Mouse (Mus musculus) liver, postnatal 0 days (tissue): Measurements from ENCODE around the gene Zfp947. TPM values are rescaled to one million over a fixed set of nuclear protein-coding genes. Genes with fewer than 3 reads are reported as not detected.
A peak's percentile ranks its signal among the peaks of the same experiment; 100 is the strongest.
"Not testable (repeated sequence)": the region's sequence is repeated elsewhere in the genome, so short reads cannot be mapped to it uniquely, and the experiment has no call there.

Experiments used
- ATAC-seq: fragments of 200-750 bp; cut with Nextera tagmentation; 2 replicates; pipeline ENCODE4 v1.8.0; 2017; ENCODE audit warnings: mild to moderate bottlenecking, moderate library complexity
- DNase-seq: peaks from one replicate; pipeline ENCODE4 v3.0.0-alpha.2; 2016
- H3K27ac ChIP-seq: fragments of 300-500 bp; sonication (generic); 2 replicates; pipeline ENCODE4 v1.5.1; 2014; ENCODE audit warnings: antibody characterized with exemption, moderate library complexity, mild to moderate bottlenecking, low read depth
- H3K27me3 ChIP-seq: fragments of 300-500 bp; sonication (generic); 2 replicates; pipeline ENCODE4 v1.6.1; 2014; ENCODE audit warnings: low read length, control low read depth, mixed read lengths; ENCODE audit not compliant: insufficient read depth
- H3K36me3 ChIP-seq: fragments of 300-500 bp; sonication (generic); replicated peaks from 2 replicates; pipeline ENCODE4 v1.6.1; 2014; ENCODE audit warnings: mild to moderate bottlenecking, control low read depth, low read length, moderate library complexity, mixed read lengths; ENCODE audit not compliant: insufficient read depth
- H3K4me1 ChIP-seq: fragments of 300-500 bp; sonication (generic); 2 replicates; pipeline ENCODE4 v1.6.1; 2014; ENCODE audit warnings: antibody characterized with exemption, mild to moderate bottlenecking, control low read depth; ENCODE audit not compliant: insufficient read depth
- H3K4me2 ChIP-seq: fragments of 300-500 bp; sonication (generic); 2 replicates; pipeline ENCODE4 v1.6.1; 2014; ENCODE audit warnings: low read depth, mild to moderate bottlenecking, low read length, moderate library complexity, mixed read lengths
- H3K4me3 ChIP-seq: fragments of 300-500 bp; sonication (generic); 2 replicates; pipeline ENCODE4 v1.5.1; 2014; ENCODE audit warnings: low read depth, low read length
- H3K9ac ChIP-seq: fragments of 300-500 bp; sonication (generic); replicated peaks from 2 replicates; pipeline ENCODE4 v1.6.1; 2014; ENCODE audit warnings: mild to moderate bottlenecking, moderate library complexity
- H3K9me3 ChIP-seq: fragments of 300-500 bp; sonication (generic); 2 replicates; pipeline ENCODE4 v1.6.1; 2016; ENCODE audit warnings: mild to moderate bottlenecking, control low read depth, low read length, mixed read lengths
- CTCF ChIP-seq: sonication (generic); IDR thresholded peaks from 2 replicates; pipeline ENCODE4 v1.5.1; 2016; ENCODE audit warnings: antibody characterized with exemption, low read depth
- EP300 ChIP-seq: IDR thresholded peaks from 2 replicates; pipeline ENCODE4 v1.6.1; 2016; ENCODE audit warnings: antibody characterized with exemption, low read depth, mild to moderate bottlenecking
- WGBS: fragments of 180-500 bp; shearing (Covaris S2); extraction: QIAGEN DNeasy Blood & Tissue Kit; methylation state at CpG from one replicate; pipeline ENCODE4 v1.1.7; 2014; ENCODE audit not compliant: insufficient replicate concordance; 5-methylcytosine and 5-hydroxymethylcytosine counted together
- polyA plus RNA-seq: library from polyadenylated mRNA; unstranded; fragments of >200 nt; fragmentation: Nextera tagmentation; extraction: Ambion mirVana; gene quantifications from 2 replicates; pipeline ENCODE4 v1.2.1, GENCODE M21; 2015

Gene Zfp947
- 0.36 and 0.48 TPM in 2 replicates for polyA plus RNA-seq

- peak within 1 kb of the TSS; percentile 52 for H3K4me3 ChIP-seq
- DNase-seq, result peak; percentile 35
- peak within 1 kb of the TSS; percentile 67 for H3K4me2 ChIP-seq
- not testable (repeated sequence) for H3K9me3 ChIP-seq, H3K36me3 ChIP-seq, H3K27me3 ChIP-seq, H3K4me1 ChIP-seq
- ATAC-seq, result peak; percentile 85
- under 1% methylated on average over 16 of the region's 16 CpGs for WGBS
- H3K27ac ChIP-seq, result peak within 1 kb of the TSS; percentile 55; the same call in 1 of the 2 replicates
- H3K9ac ChIP-seq, result peak within 1 kb of the TSS; percentile 62
Observed at GRCm38 (mm10) chr17:22165722-22166294, at the start of gene Zfp947. TSS of gene Zfp947 (minus strand) at chr17:22166190.

- Histone ChIP-seq H3K27ac (peak overlapping the region; percentile 55; the same call in 1 of the 2 replicates), H3K4me3 (peak overlapping the region; percentile 52), H3K9ac (peak overlapping the region; percentile 62), H3K4me2 (peak overlapping the region; percentile 67)
- ATAC-seq, result peak; percentile 71
- WGBS, result 3% methylated on average over 3 of the region's 3 CpGs
- not testable (repeated sequence) for H3K4me1 ChIP-seq, H3K36me3 ChIP-seq, H3K9me3 ChIP-seq, DNase-seq, H3K27me3 ChIP-seq
Observed at GRCm38 (mm10) chr17:22165304-22165703, 686 bp downstream of the Zfp947 start.

DNA sequence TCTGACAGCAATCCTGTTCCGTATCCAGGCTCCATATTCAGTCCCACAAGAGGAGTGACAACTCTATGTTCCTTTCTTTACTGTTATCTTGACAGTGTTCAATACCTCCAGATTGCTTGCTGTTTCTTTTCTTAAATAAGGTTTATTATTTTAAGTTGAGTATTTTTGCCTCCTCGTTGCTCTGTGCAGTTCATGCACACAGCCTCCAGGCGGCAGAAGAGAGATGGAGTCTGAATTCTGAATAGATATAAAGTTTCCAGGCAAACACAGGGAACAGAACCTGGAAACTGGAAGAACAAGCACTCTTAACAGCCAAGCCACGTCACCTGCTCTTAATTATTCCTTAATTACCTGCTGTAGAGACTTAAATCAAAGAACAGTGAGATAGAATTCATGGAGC, 12.0 kb downstream of the Zfp947 start:
- H3K4me3 ChIP-seq, DNase-seq, H3K27me3 ChIP-seq, H3K4me2 ChIP-seq, H3K9ac ChIP-seq, H3K4me1 ChIP-seq, ATAC-seq, H3K36me3 ChIP-seq, H3K27ac ChIP-seq, H3K9me3 ChIP-seq: not testable (repeated sequence)
- 78% methylated on average over 2 of the region's 4 CpGs for WGBS

DNA sequence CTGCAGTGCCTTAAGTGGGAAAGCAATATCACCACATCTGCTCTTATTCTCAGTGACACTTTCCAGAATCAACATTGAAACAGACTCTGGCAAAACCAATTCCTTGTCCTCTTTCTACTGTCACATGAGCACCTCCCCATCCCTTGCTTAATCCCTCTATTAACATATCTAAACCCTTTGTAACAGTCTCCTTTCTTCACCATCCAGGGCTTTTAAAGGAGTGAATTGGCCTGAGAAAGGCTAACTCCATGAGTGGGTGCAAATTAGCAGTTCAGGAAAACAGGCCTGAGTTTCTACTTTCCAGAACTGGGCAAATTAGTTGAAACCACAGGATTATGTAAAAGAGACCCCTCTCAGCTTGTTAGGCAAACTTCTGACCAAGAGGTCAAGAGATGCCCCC, 47.2 kb downstream of the Zfp947 start:
- Histone ChIP-seq H3K36me3 (no peaks in the 10 kb centered on the region), H3K27me3 (no peaks in the 10 kb centered on the region), H3K27ac (no peak overlapping the region), H3K4me2 (no peak overlapping the region), H3K9me3 (no peaks in the 10 kb centered on the region), H3K4me1 (no peaks in the 10 kb centered on the region), H3K4me3 (no peak overlapping the region), H3K9ac (no peak overlapping the region)
- DNase-seq, result no peak
- no peak for TF ChIP-seq EP300
- no peak for TF ChIP-seq CTCF
- ATAC-seq, result no peak

Other genes starting within 250 kb of the Zfp947 start
- 5.9 and 6.3 TPM in 2 replicates for gene Zfp942, start 203.7 kb downstream of the Zfp947 start, polyA plus RNA-seq
- 4.6 and 4.8 TPM in 2 replicates for gene Zfp943, start 203.6 kb downstream of the Zfp947 start, polyA plus RNA-seq
- 0.77 and 0.87 TPM in 2 replicates for gene Zfp994, start 59.4 kb upstream of the Zfp947 start, polyA plus RNA-seq
- gene CT030661.1, start 148.6 kb upstream of the Zfp947 start, polyA plus RNA-seq, result 3.0 and 3.2 TPM in 2 replicates
- 4.2 and 4.7 TPM in 2 replicates for gene Zfp944, start 195.2 kb upstream of the Zfp947 start, polyA plus RNA-seq
- gene Zfp758, start 195.3 kb upstream of the Zfp947 start, polyA plus RNA-seq, result 3.5 and 3.7 TPM in 2 replicates